Mouse (Mus musculus) liver, embryonic 13.5 days (tissue): ENCODE measurements at regions not wholly inside any gene's neighbourhood (a gene's known extent, or its start where the extent isn't known, plus 50 kb on each side); places are given as distances from the start of the nearest gene placed in this dataset.

Source experiments
- ATAC-seq: fragments of 200-750 bp; cut with Nextera tagmentation; 2 replicates; pipeline ENCODE4 v1.8.0; 2017; ENCODE audit warnings: low read depth, mild to moderate bottlenecking, moderate number of reproducible peaks, moderate library complexity
- DNase-seq: peaks from one replicate; pipeline ENCODE4 v3.0.0; 2022
- H3K27ac ChIP-seq: fragments of 300-500 bp; sonication (generic); 2 replicates; pipeline ENCODE4 v1.5.1; 2015; ENCODE audit warnings: moderate library complexity, mild to moderate bottlenecking, inconsistent platforms
- H3K27me3 ChIP-seq: fragments of 300-500 bp; sonication (generic); 2 replicates; pipeline ENCODE4 v1.6.1; 2015; ENCODE audit warnings: mild to moderate bottlenecking, inconsistent platforms
- H3K36me3 ChIP-seq: fragments of 300-500 bp; sonication (generic); 2 replicates; pipeline ENCODE4 v1.6.1; 2015; ENCODE audit warnings: mild to moderate bottlenecking, inconsistent platforms
- H3K4me1 ChIP-seq: fragments of 300-500 bp; sonication (generic); replicated peaks from 2 replicates; pipeline ENCODE4 v1.6.1; 2015; ENCODE audit warnings: inconsistent platforms
- H3K4me2 ChIP-seq: fragments of 300-500 bp; sonication (generic); 2 replicates; pipeline ENCODE4 v1.6.1; 2015; ENCODE audit warnings: inconsistent platforms, mild to moderate bottlenecking, moderate library complexity
- H3K4me3 ChIP-seq: fragments of 300-500 bp; sonication (generic); replicated peaks from 2 replicates; pipeline ENCODE4 v1.5.1; 2015; ENCODE audit warnings: mild to moderate bottlenecking, inconsistent platforms
- H3K9ac ChIP-seq: fragments of 300-500 bp; sonication (generic); 2 replicates; pipeline ENCODE4 v1.6.1; 2015; ENCODE audit warnings: mild to moderate bottlenecking, inconsistent platforms
- H3K9me3 ChIP-seq: fragments of 300-500 bp; sonication (generic); replicated peaks from 2 replicates; pipeline ENCODE4 v1.6.1; 2016; ENCODE audit warnings: inconsistent platforms
- WGBS: fragments of 180-500 bp; shearing (Covaris S2); methylation state at CpG from one replicate; pipeline ENCODE4 v1.1.7; 2015; ENCODE audit not compliant: insufficient replicate concordance; 5-methylcytosine and 5-hydroxymethylcytosine counted together

- no peak overlapping the region for H3K4me3 ChIP-seq
- DNase-seq, result no peak
- WGBS, result 80% methylated on average over 11 of the region's 11 CpGs
These were observed 175.7 kb downstream of the Slc38a4 start for GRCm38 (mm10) chr15:96880066-96880465.

GRCm38 (mm10) chr15:96878796-96879195 is 177.0 kb downstream of the Slc38a4 start:
- Histone ChIP-seq H3K9me3 (no peaks in the 10 kb centered on the region), H3K4me3 (no peak overlapping the region), H3K27ac (no peak overlapping the region), H3K36me3 (no peaks in the 10 kb centered on the region), H3K4me1 (no peaks in the 10 kb centered on the region), H3K9ac (no peak overlapping the region), H3K4me2 (no peak overlapping the region), H3K27me3 (no peaks in the 10 kb centered on the region)
- DNase-seq, result no peak
- 63% methylated on average over 4 of the region's 4 CpGs for WGBS
- no peak for ATAC-seq

More at GRCm38 (mm10) chr15:96880066-96880465, 175.7 kb downstream of the Slc38a4 start:
- Histone ChIP-seq H3K4me1 (no peaks in the 10 kb centered on the region), H3K4me2 (no peak overlapping the region), H3K27ac (no peak overlapping the region), H3K9ac (no peak overlapping the region), H3K9me3 (no peaks in the 10 kb centered on the region), H3K36me3 (no peaks in the 10 kb centered on the region), H3K27me3 (no peaks in the 10 kb centered on the region)
- ATAC-seq, result no peak

GRCm38 (mm10) chr15:96877931-96878330 is 177.8 kb downstream of the Slc38a4 start:
- no peak for ATAC-seq
- WGBS, result 73% methylated on average over 8 of the region's 8 CpGs

GRCm38 (mm10) chr15:96877271-96877670 is 177.7 kb upstream of the Slc38a2 start:
- no peak for ATAC-seq
- Histone ChIP-seq H3K27ac (no peak overlapping the region), H3K9me3 (no peaks in the 10 kb centered on the region), H3K4me1 (no peaks in the 10 kb centered on the region), H3K4me2 (no peak overlapping the region), H3K27me3 (no peaks in the 10 kb centered on the region), H3K9ac (no peak overlapping the region), H3K4me3 (no peak overlapping the region), H3K36me3 (no peaks in the 10 kb centered on the region)
- DNase-seq, result no peak
- WGBS, result 71% methylated on average over 9 of the region's 9 CpGs

More at GRCm38 (mm10) chr15:96877931-96878330, 177.8 kb downstream of the Slc38a4 start:
- DNase-seq, result no peak
- Histone ChIP-seq H3K27ac (no peak overlapping the region), H3K4me1 (no peaks in the 10 kb centered on the region), H3K27me3 (no peaks in the 10 kb centered on the region), H3K36me3 (no peaks in the 10 kb centered on the region), H3K4me2 (no peak overlapping the region), H3K9me3 (no peaks in the 10 kb centered on the region), H3K4me3 (no peak overlapping the region), H3K9ac (no peak overlapping the region)

GRCm38 (mm10) chr15:96874145-96874544 is 174.6 kb upstream of the Slc38a2 start:
- H3K27me3 ChIP-seq, result no peaks in the 10 kb centered on the region
- no peak overlapping the region for H3K27ac ChIP-seq
- H3K9ac ChIP-seq, result no peak overlapping the region
- DNase-seq (no peak), ATAC-seq (no peak)
- WGBS, result 64% methylated on average over 8 of the region's 8 CpGs
- no peaks in the 10 kb centered on the region for H3K9me3 ChIP-seq
- no peaks in the 10 kb centered on the region for H3K4me1 ChIP-seq
- H3K36me3 ChIP-seq, result no peaks in the 10 kb centered on the region
- H3K4me2 ChIP-seq, result no peak overlapping the region
- no peak overlapping the region for H3K4me3 ChIP-seq

- H3K4me3 ChIP-seq, result no peak overlapping the region
- no peaks in the 10 kb centered on the region for H3K9me3 ChIP-seq
- no peaks in the 10 kb centered on the region for H3K27me3 ChIP-seq
- H3K27ac ChIP-seq, result no peak overlapping the region
- H3K4me1 ChIP-seq, result no peaks in the 10 kb centered on the region
- DNase-seq, result no peak
- no peak overlapping the region for H3K4me2 ChIP-seq
- WGBS, result 73% methylated on average over 7 of the region's 7 CpGs
- no peak for ATAC-seq
- H3K9ac ChIP-seq, result no peak overlapping the region
- H3K36me3 ChIP-seq, result no peaks in the 10 kb centered on the region
These were observed 174.0 kb upstream of the Slc38a2 start for GRCm38 (mm10) chr15:96873562-96873961.

GRCm38 (mm10) chr15:96873126-96873525 is 173.6 kb upstream of the Slc38a2 start:
- Histone ChIP-seq H3K4me3 (no peak overlapping the region), H3K27ac (no peak overlapping the region), H3K27me3 (no peaks in the 10 kb centered on the region), H3K9ac (no peak overlapping the region), H3K4me2 (no peak overlapping the region), H3K4me1 (no peaks in the 10 kb centered on the region), H3K9me3 (no peaks in the 10 kb centered on the region), H3K36me3 (no peaks in the 10 kb centered on the region)
- DNase-seq, result no peak
- no peak for ATAC-seq
- WGBS, result 47% methylated on average over 4 of the region's 4 CpGs

- no peak overlapping the region for H3K4me2 ChIP-seq
- no peak for DNase-seq
- H3K4me1 ChIP-seq, result no peaks in the 10 kb centered on the region
- H3K27ac ChIP-seq, result no peak overlapping the region
- H3K9ac ChIP-seq, result no peak overlapping the region
- no peaks in the 10 kb centered on the region for H3K36me3 ChIP-seq
- WGBS, result 74% methylated on average over 7 of the region's 7 CpGs
- ATAC-seq, result no peak
- H3K9me3 ChIP-seq, result no peaks in the 10 kb centered on the region
- H3K27me3 ChIP-seq, result no peaks in the 10 kb centered on the region
- no peak overlapping the region for H3K4me3 ChIP-seq
These were observed 168.2 kb upstream of the Slc38a2 start for GRCm38 (mm10) chr15:96867701-96868100.

GRCm38 (mm10) chr15:96865932-96866331 is 166.4 kb upstream of the Slc38a2 start:
- Histone ChIP-seq H3K9ac (no peak overlapping the region), H3K9me3 (no peaks in the 10 kb centered on the region), H3K27ac (no peak overlapping the region), H3K4me1 (no peaks in the 10 kb centered on the region), H3K27me3 (no peaks in the 10 kb centered on the region), H3K36me3 (no peaks in the 10 kb centered on the region), H3K4me2 (no peak overlapping the region), H3K4me3 (no peak overlapping the region)
- ATAC-seq, result no peak
- no peak for DNase-seq
- WGBS, result 59% methylated on average over 7 of the region's 7 CpGs

- WGBS, result 52% methylated on average over 3 of the region's 3 CpGs
- no peak for DNase-seq
- ATAC-seq, result no peak
These were observed 158.2 kb upstream of the Slc38a2 start for GRCm38 (mm10) chr15:96857709-96858108.

GRCm38 (mm10) chr15:96851970-96852768 is 152.6 kb upstream of the Slc38a2 start:
- no peaks in the 10 kb centered on the region for H3K4me1 ChIP-seq
- H3K9ac ChIP-seq, result no peak overlapping the region
- H3K27me3 ChIP-seq, result no peaks in the 10 kb centered on the region
- H3K9me3 ChIP-seq, result no peaks in the 10 kb centered on the region
- 76% methylated on average over 21 of the region's 21 CpGs for WGBS
- H3K4me2 ChIP-seq, result no peak overlapping the region
- H3K4me3 ChIP-seq, result no peak overlapping the region
- no peaks in the 10 kb centered on the region for H3K36me3 ChIP-seq
- DNase-seq (no peak), ATAC-seq (no peak)
- no peak overlapping the region for H3K27ac ChIP-seq

More at GRCm38 (mm10) chr15:96857709-96858108, 158.2 kb upstream of the Slc38a2 start:
- H3K4me3 ChIP-seq, result no peak overlapping the region
- no peaks in the 10 kb centered on the region for H3K4me1 ChIP-seq
- H3K9me3 ChIP-seq, result no peaks in the 10 kb centered on the region
- H3K27me3 ChIP-seq, result no peaks in the 10 kb centered on the region
- no peak overlapping the region for H3K4me2 ChIP-seq
- no peaks in the 10 kb centered on the region for H3K36me3 ChIP-seq
- no peak overlapping the region for H3K27ac ChIP-seq
- no peak overlapping the region for H3K9ac ChIP-seq

GRCm38 (mm10) chr15:96848150-96848549 is 148.6 kb upstream of the Slc38a2 start:
- ATAC-seq (no peak), DNase-seq (peak; percentile 5)
- no peaks in the 10 kb centered on the region for H3K36me3 ChIP-seq
- no peaks in the 10 kb centered on the region for H3K9me3 ChIP-seq
- H3K4me2 ChIP-seq, result no peak overlapping the region
- H3K9ac ChIP-seq, result no peak overlapping the region
- H3K4me1 ChIP-seq, result no peaks in the 10 kb centered on the region
- no peak overlapping the region for H3K27ac ChIP-seq
- H3K4me3 ChIP-seq, result no peak overlapping the region
- WGBS, result 57% methylated on average over 2 of the region's 2 CpGs
- no peaks in the 10 kb centered on the region for H3K27me3 ChIP-seq
